ENCODE assay signal across 8 mouse cellular contexts in genomic region chr2:132701451-132701886, GRCm38 (mm10). TPM values are rescaled to one million over a fixed set of nuclear protein-coding genes. Genes with fewer than 3 reads are reported as not detected.
DNase-seq lines count a peak whose midpoint lies in the region; ATAC-seq and TF ChIP-seq lines count a peak whose summit lies in the region.

No protein-coding gene starts in this region.

- H3K4me1 ChIP-seq in CH12.LX (ENCODE audit: control insufficient read depth in 1 of 2, insufficient read depth in 2 of 2): no peaks in the 10 kb centered on the region; a peak in 2 of 4 replicates
- peaks cover 6% of the 10 kb centered on the region for H3K4me1 ChIP-seq in embryonic facial prominence, embryonic 10.5 days
- H3K4me1 ChIP-seq in heart, embryonic 10.5 days: peaks cover 21% of the 10 kb centered on the region
- H3K4me1 ChIP-seq in liver, embryonic 14.5 days (replicated peaks; ENCODE audit: control insufficient read depth in 2 of 2, insufficient read depth in 2 of 2, low read length in 1 of 2): peaks cover 15 to 23% of the 10 kb centered on the region in 2 experiments
- H3K4me1 ChIP-seq in neural tube, embryonic 11.5 days (ENCODE audit: control insufficient read depth, insufficient read depth, low read length): no peaks in the 10 kb centered on the region

- H3K27me3 ChIP-seq in CH12.LX (replicated peaks): no peaks in the 10 kb centered on the region
- no peaks in the 10 kb centered on the region for H3K27me3 ChIP-seq in embryonic facial prominence, embryonic 10.5 days (replicated peaks; ENCODE audit: low read depth, poor library complexity, severe bottlenecking)
- H3K27me3 ChIP-seq in heart, embryonic 10.5 days (ENCODE audit: insufficient read depth, poor library complexity, severe bottlenecking): no peaks in the 10 kb centered on the region
- no peaks in the 10 kb centered on the region for H3K27me3 ChIP-seq in liver, embryonic 14.5 days (ENCODE audit: control insufficient read depth, insufficient read depth, low read length)
- no peaks in the 10 kb centered on the region for H3K27me3 ChIP-seq in neural tube, embryonic 11.5 days (ENCODE audit: control insufficient read depth, insufficient read depth, low read length)

- WGBS in embryonic facial prominence, embryonic 10.5 days: 24% methylated on average over 7 of the region's 7 CpGs
- WGBS in heart, embryonic 10.5 days: 21% methylated on average over 7 of the region's 7 CpGs
- WGBS in liver, embryonic 14.5 days (ENCODE audit: insufficient replicate concordance): 15% methylated on average over 7 of the region's 7 CpGs
- WGBS in neural tube, embryonic 11.5 days: 21% methylated on average over 7 of the region's 7 CpGs

- peaks cover 0 to 18% of the 10 kb centered on the region in 2 experiments for H3K36me3 ChIP-seq in CH12.LX (replicated peaks in 1 of 2; ENCODE audit: control insufficient read depth in 1 of 2, insufficient read depth in 1 of 2, low read length in 1 of 2)
- H3K36me3 ChIP-seq in embryonic facial prominence, embryonic 10.5 days (replicated peaks): no peaks in the 10 kb centered on the region
- 0 out of 2 replicates have a peak, but pooled peaks cover 3% of the 10 kb centered on the region for H3K36me3 ChIP-seq in heart, embryonic 10.5 days
- no peaks in the 10 kb centered on the region for H3K36me3 ChIP-seq in liver, embryonic 14.5 days (replicated peaks; ENCODE audit: control insufficient read depth, insufficient read depth, low read depth)
- H3K36me3 ChIP-seq in neural tube, embryonic 11.5 days (ENCODE audit: control insufficient read depth, insufficient read depth, low read length): no peaks in the 10 kb centered on the region

- H3K27ac ChIP-seq in CH12.LX (ENCODE audit: insufficient read depth, low read depth): no peak overlapping the region
- H3K27ac ChIP-seq in embryonic facial prominence, embryonic 10.5 days (replicated peaks): no peak overlapping the region
- no peak overlapping the region for H3K27ac ChIP-seq in heart, embryonic 10.5 days
- H3K27ac ChIP-seq in liver, embryonic 14.5 days: no peak overlapping the region
- H3K27ac ChIP-seq in neural tube, embryonic 11.5 days (ENCODE audit: low read depth, low read length): no peak overlapping the region

- peak; percentile 92 for TF ChIP-seq RAD21 in CH12.LX (IDR thresholded peaks at IDR 0.05; ENCODE audit: low read depth, low read length)

- no peaks in the 10 kb centered on the region for H3K79me2 ChIP-seq in CH12.LX (replicated peaks; ENCODE audit: control insufficient read depth, extremely low read depth, insufficient read depth, poor library complexity, severe bottlenecking)

- no peak overlapping the region for H3K4me3 ChIP-seq in CH12.LX (replicated peaks in 1 of 3; ENCODE audit: low read depth in 2 of 3, low read length in 2 of 3, poor library complexity in 1 of 3)
- H3K4me3 ChIP-seq in embryonic facial prominence, embryonic 10.5 days: no peak overlapping the region
- H3K4me3 ChIP-seq in heart, embryonic 10.5 days: no peak overlapping the region
- no peak overlapping the region for H3K4me3 ChIP-seq in liver, embryonic 14.5 days (ENCODE audit: insufficient read depth in 1 of 2, low read depth in 2 of 2, low read length in 2 of 2)
- H3K4me3 ChIP-seq in neural tube, embryonic 11.5 days (ENCODE audit: low read depth, low read length): no peak overlapping the region

- H3K9ac ChIP-seq in CH12.LX (ENCODE audit: insufficient read depth, low read depth): no peak overlapping the region
- H3K9ac ChIP-seq in liver, embryonic 14.5 days (replicated peaks): no peak overlapping the region
- no peak overlapping the region for H3K9ac ChIP-seq in neural tube, embryonic 11.5 days (ENCODE audit: low read length)

- peak; percentile 44; the same call in 1 of the 2 replicates for ATAC-seq in liver, embryonic 14.5 days (ENCODE audit: insufficient read depth)
- ATAC-seq in neural tube, embryonic 11.5 days (ENCODE audit: insufficient read depth, low FRiP score, low TSS enrichment): peak; percentile 67

- in situ Hi-C loops in CH12.LX (cut with MboI; ENCODE audit: low pct_ligation_motif_present, low pct_unique_long_range_greater_than_20kb, low sequenced_read_pairs): loop anchor here (5.0 to 25.0 kb wide), 2 partner anchors 174 to 389 kb away; no protein-coding TSS in a partner anchor

- no peak for TF ChIP-seq POLR2A in CH12.LX (IDR thresholded peaks at IDR 0.05; ENCODE audit: low read depth, low read length)

- TF ChIP-seq EP300 in CH12.LX (IDR thresholded peaks at IDR 0.05; ENCODE audit: low read length): no peak
- no peak for TF ChIP-seq EP300 in liver, embryonic 14.5 days (IDR thresholded peaks at IDR 0.05; ENCODE audit: low read depth)

- dilution Hi-C loops in CH12.LX (cut with MboI; ENCODE audit: extremely low pct_ligation_motif_present, extremely low pct_unique_long_range_greater_than_20kb, low sequenced_read_pairs): no loop called here

- no peaks in the 10 kb centered on the region for H3K9me3 ChIP-seq in CH12.LX (replicated peaks; ENCODE audit: low read length)
- no peaks in the 10 kb centered on the region for H3K9me3 ChIP-seq in embryonic facial prominence, embryonic 10.5 days
- H3K9me3 ChIP-seq in heart, embryonic 10.5 days: no peaks in the 10 kb centered on the region
- no peaks in the 10 kb centered on the region for H3K9me3 ChIP-seq in liver, embryonic 14.5 days (ENCODE audit: control insufficient read depth, low read length)
- H3K9me3 ChIP-seq in neural tube, embryonic 11.5 days (ENCODE audit: control insufficient read depth, low read length): no peaks in the 10 kb centered on the region

- H3K4me2 ChIP-seq in CH12.LX (ENCODE audit: insufficient read depth, low read depth, poor library complexity, severe bottlenecking): no peak overlapping the region
- H3K4me2 ChIP-seq in liver, embryonic 14.5 days (ENCODE audit: low read depth): no peak overlapping the region
- no peak overlapping the region for H3K4me2 ChIP-seq in neural tube, embryonic 11.5 days (ENCODE audit: low read depth)

- DNase-seq in CH12.LX (ENCODE audit: extremely low read depth): peak; percentile 58
- peak; percentile 84 for DNase-seq in adrenal gland, postnatal 14 days
- peak; percentile 67 for DNase-seq in embryonic facial prominence, embryonic 10.5 days (ENCODE audit: low spot score)
- DNase-seq in heart, embryonic 10.5 days (ENCODE audit: low spot score): peak; percentile 84
- DNase-seq in kidney, postnatal 10 days: peak; percentile 83
- DNase-seq in liver, embryonic 14.5 days (ENCODE audit: low read depth in 3 of 3, low spot score in 3 of 3): no peak
- peak; percentile 69 for DNase-seq in neural tube, embryonic 11.5 days (ENCODE audit: low spot score)
- peak; percentile 55 for DNase-seq in thymus, postnatal 0 days (ENCODE audit: low spot score)

- peak; percentile 43 to 91; a peak in 3 of 4 replicates for TF ChIP-seq CTCF in CH12.LX (conservative IDR thresholded peaks at IDR 0.05 in 1 of 2, IDR thresholded peaks at IDR 0.05 in 1 of 2; ENCODE audit: low read depth in 2 of 2, low read length in 2 of 2)
- TF ChIP-seq CTCF in liver, embryonic 14.5 days (IDR thresholded peaks at IDR 0.05; ENCODE audit: low read depth): peak; percentile 91

TF ChIP-seq in CH12.LX, 34 proteins besides CTCF, POLR2A, EP300 and RAD21:
- no peak for TF ChIP-seq CHD2 (IDR thresholded peaks at IDR 0.05; ENCODE audit: low read length)
- peak; percentile 97 for TF ChIP-seq SMC3 (IDR thresholded peaks at IDR 0.05; ENCODE audit: low read depth, low read length)
- 0 out of 2 replicates have a peak, but pooled peaks have one; percentile 42 for TF ChIP-seq MEF2A (IDR thresholded peaks at IDR 0.05; ENCODE audit: borderline replicate concordance, low read depth, low read length)
- no peak for TF ChIP-seq KAT2A (IDR thresholded peaks at IDR 0.05; ENCODE audit: insufficient replicate concordance, low read length)
- TF ChIP-seq ZNF384 (IDR thresholded peaks at IDR 0.05; ENCODE audit: low read depth, low read length): 0 out of 2 replicates have a peak, but pooled peaks have one; percentile 9
- TF ChIP-seq SIN3A (IDR thresholded peaks at IDR 0.05; ENCODE audit: low read length): peak; percentile 59; the same call in 1 of the 2 replicates
- TF ChIP-seq ZC3H11A (IDR thresholded peaks at IDR 0.05; ENCODE audit: low read depth, low read length): peak; percentile 89
- TF ChIP-seq MAX (IDR thresholded peaks at IDR 0.05; ENCODE audit: low read length): peak; percentile 22; the same call in 1 of the 2 replicates
- TF ChIP-seq TCF12 (IDR thresholded peaks at IDR 0.05; ENCODE audit: low read depth, low read length): peak; percentile 56; the same call in 1 of the 2 replicates
- TF ChIP-seq HCFC1 (IDR thresholded peaks at IDR 0.05; ENCODE audit: low read depth, low read length): no peak
- 0 out of 2 replicates have a peak, but pooled peaks have one; percentile 18 for TF ChIP-seq MAFK (IDR thresholded peaks at IDR 0.05; ENCODE audit: insufficient replicate concordance, low read length)
TF ChIP-seq in CH12.LX: peak in this region for 8.

RNA-seq across cellular contexts. Expression of gene Shld1, which starts 14.7 kb away (rescaled TPM):
- total RNA-seq in CH12.LX (2012; rRNA removed) (8.6 and 9.3 TPM in 2 replicates), CH12.LX (2014; rRNA removed) (11.6 and 12.6 TPM in 2 replicates)
- 5.7 and 7.0 TPM in 2 replicates for polyA plus RNA-seq in CH12.LX (2012; ENCODE audit: insufficient read length, low read depth)
- total RNA-seq in adrenal gland, postnatal 14 days (2021): 8.5 and 9.4 TPM in 2 replicates
- polyA plus RNA-seq in embryonic facial prominence, embryonic 10.5 days (2016; fragmentation: Nextera tagmentation; extraction: Ambion mirVana): 15.7 and 16.6 TPM in 2 replicates
- 14.2 and 15.9 TPM in 2 replicates for polyA plus RNA-seq in heart, embryonic 10.5 days (2016; fragmentation: Nextera tagmentation; extraction: Ambion mirVana)
- polyA plus RNA-seq in liver, embryonic 14.5 days (2012; rRNA removed): 6.3 and 7.1 TPM in 2 replicates
- 10.1 and 12.3 TPM in 2 replicates for polyA plus RNA-seq in liver, embryonic 14.5 days (2014; fragmentation: Nextera tagmentation; extraction: Ambion mirVana)
- polyA plus RNA-seq in neural tube, embryonic 11.5 days (2014; fragmentation: Nextera tagmentation; extraction: Ambion mirVana): 18.6 and 24.0 TPM in 2 replicates
- 17.8 and 20.7 TPM in 2 replicates for polyA plus RNA-seq in thymus, postnatal 0 days (2015; fragmentation: Nextera tagmentation; extraction: Ambion mirVana)

Comparison
In these comparisons a context has a peak if more than half of its experiments do, and no peak if none do; other contexts are left out.
1. DNase-seq: peak in CH12.LX (single experiment), adrenal gland, postnatal 14 days (single experiment), embryonic facial prominence, embryonic 10.5 days (single experiment), heart, embryonic 10.5 days (single experiment), kidney, postnatal 10 days (single experiment), neural tube, embryonic 11.5 days (single experiment) and thymus, postnatal 0 days (single experiment); none in liver, embryonic 14.5 days (0 of 3).